Mouse (Mus musculus): ENCODE data around the gene Pola2.

Gene Pola2

GRCm38 (mm10) chr19:5965280-5965679 lies 1.3 kb upstream of the Pola2 start:
- DNase-seq (ENCODE audit: low spot score) = peak; percentile 90

- no peak for DNase-seq (ENCODE audit: low spot score)
Observed at GRCm38 (mm10) chr19:5964804-5965203, 802 bp upstream of the Pola2 start.

GRCm38 (mm10) chr19:5962651-5963050 lies 1.4 kb downstream of the Pola2 start:
- no peak for DNase-seq (ENCODE audit: low spot score)

GRCm38 (mm10) chr19:5957371-5957770 lies 6.6 kb downstream of the Pola2 start:
- DNase-seq (ENCODE audit: low spot score) = no peak

- peak; percentile 81 for DNase-seq (ENCODE audit: low spot score)
Observed at GRCm38 (mm10) chr19:5956685-5957084, 7.3 kb downstream of the Pola2 start.

- no peak for DNase-seq (ENCODE audit: low spot score)
Observed at GRCm38 (mm10) chr19:5955704-5956670, 8.0 kb downstream of the Pola2 start.

- no peak for DNase-seq (ENCODE audit: low spot score)
Observed at GRCm38 (mm10) chr19:5954936-5955335, 9.1 kb downstream of the Pola2 start.

- DNase-seq (ENCODE audit: low spot score) = no peak
Observed at GRCm38 (mm10) chr19:5954031-5954710, 9.8 kb downstream of the Pola2 start.

- no peak for DNase-seq (ENCODE audit: low spot score)
Observed at GRCm38 (mm10) chr19:5953201-5953770, 10.7 kb downstream of the Pola2 start.

- no peak for DNase-seq (ENCODE audit: low spot score)
Observed at GRCm38 (mm10) chr19:5952071-5952691, 11.8 kb downstream of the Pola2 start.

- no peak for DNase-seq (ENCODE audit: low spot score)
Observed at GRCm38 (mm10) chr19:5951631-5952030, 12.4 kb downstream of the Pola2 start.

- no peak for DNase-seq (ENCODE audit: low spot score)
Observed at GRCm38 (mm10) chr19:5950218-5950617, 13.8 kb downstream of the Pola2 start.

- DNase-seq (ENCODE audit: low spot score) = no peak
Observed at GRCm38 (mm10) chr19:5945891-5946290, 18.1 kb downstream of the Pola2 start.

GRCm38 (mm10) chr19:5945027-5945426 lies 19.0 kb downstream of the Pola2 start:
- DNase-seq (ENCODE audit: low spot score) = no peak

GRCm38 (mm10) chr19:5944145-5944544 lies 19.9 kb downstream of the Pola2 start:
- DNase-seq (ENCODE audit: low spot score) = no peak

- DNase-seq (ENCODE audit: low spot score) = no peak
Observed at GRCm38 (mm10) chr19:5943404-5943803, 20.6 kb downstream of the Pola2 start.

GRCm38 (mm10) chr19:5942581-5942980 lies 21.4 kb downstream of the Pola2 start:
- DNase-seq (ENCODE audit: low spot score) = no peak

GRCm38 (mm10) chr19:5940656-5941055 lies 23.3 kb downstream of the Pola2 start:
- DNase-seq (ENCODE audit: low spot score) = no peak

- no peak for DNase-seq (ENCODE audit: low spot score)
Observed at GRCm38 (mm10) chr19:5940173-5940572, 23.8 kb downstream of the Pola2 start.

- no peak for DNase-seq (ENCODE audit: low spot score)
Observed at GRCm38 (mm10) chr19:5939715-5940114, 24.3 kb downstream of the Pola2 start.

- no peak for DNase-seq (ENCODE audit: low spot score)
Observed at GRCm38 (mm10) chr19:5938516-5938915, 25.5 kb downstream of the Pola2 start.

GRCm38 (mm10) chr19:5937836-5938406 lies 26.1 kb downstream of the Pola2 start:
- DNase-seq (ENCODE audit: low spot score) = peak; percentile 49
